Mouse (Mus musculus) mouse embryonic stem cell (cell line): ENCODE measurements around the gene Robo1.

ENCODE experiments used
- in situ Hi-C, 2 experiments: fragments of 300-500 bp; cut with MboI; formaldehyde crosslinking; loops; 1 replicate in 1 of 2; 3 replicates in 1 of 2; pipeline ENCODE4 v1.14.3; 2019 to 2020; ENCODE audit warnings: low sequenced_read_pairs in 2 of 2, low pct_unique_long_range_greater_than_20kb in 1 of 2, mixed read lengths in 1 of 2; ENCODE audit not compliant: unreplicated experiment in 1 of 2

Robo1 gene

GRCm38 (mm10) chr16:72307537-72308330 is at the start of gene Robo1:
TSS of gene Robo1 (plus strand) at chr16:72308306.
- in situ Hi-C loops, result no loop called here

- in situ Hi-C loops, result no loop called here
Observed at GRCm38 (mm10) chr16:72267839-72268238, 40.3 kb upstream of the Robo1 start.

- in situ Hi-C loops, result no loop called here
Observed at GRCm38 (mm10) chr16:72276390-72277074, 31.6 kb upstream of the Robo1 start.

GRCm38 (mm10) chr16:72308331-72308668 is 194 bp downstream of the Robo1 start:
- in situ Hi-C loops, result no loop called here

GRCm38 (mm10) chr16:72327321-72327720 is 19.2 kb downstream of the Robo1 start:
- in situ Hi-C loops, result no loop called here

GRCm38 (mm10) chr16:72328579-72328978 is 20.5 kb downstream of the Robo1 start:
- in situ Hi-C loops, result no loop called here

- in situ Hi-C loops, result no loop called here
Observed at GRCm38 (mm10) chr16:72337757-72338156, 29.7 kb downstream of the Robo1 start.

- in situ Hi-C loops, result no loop called here
Observed at GRCm38 (mm10) chr16:72350422-72350821, 42.3 kb downstream of the Robo1 start.

- in situ Hi-C loops, result no loop called here
Observed at GRCm38 (mm10) chr16:72356515-72357357, 48.6 kb downstream of the Robo1 start.

GRCm38 (mm10) chr16:72376896-72377295 is 68.8 kb downstream of the Robo1 start:
- in situ Hi-C loops, result no loop called here

GRCm38 (mm10) chr16:72381819-72382218 is 73.7 kb downstream of the Robo1 start:
- in situ Hi-C loops, result no loop called here

GRCm38 (mm10) chr16:72383566-72383965 is 75.5 kb downstream of the Robo1 start:
- in situ Hi-C loops, result no loop called here

- in situ Hi-C loops, result no loop called here
Observed at GRCm38 (mm10) chr16:72393512-72393911, 85.4 kb downstream of the Robo1 start.

GRCm38 (mm10) chr16:72398811-72399210 is 90.7 kb downstream of the Robo1 start:
- in situ Hi-C loops, result no loop called here

GRCm38 (mm10) chr16:72402381-72402780 is 94.3 kb downstream of the Robo1 start:
- in situ Hi-C loops, result no loop called here

GRCm38 (mm10) chr16:72409820-72410219 is 101.7 kb downstream of the Robo1 start:
- in situ Hi-C loops, result no loop called here

- in situ Hi-C loops, result no loop called here
Observed at GRCm38 (mm10) chr16:72411669-72412270, 103.7 kb downstream of the Robo1 start.

GRCm38 (mm10) chr16:72412879-72413278 is 104.8 kb downstream of the Robo1 start:
- in situ Hi-C loops, result no loop called here
